Mouse (Mus musculus) B cell, adult 62 days (primary cell): ENCODE results near the gene Tbc1d20. TPM values are rescaled to one million over a fixed set of nuclear protein-coding genes. Genes with fewer than 3 reads are reported as not detected.

Experiments used
- total RNA-seq: library from RNA; stranded (reverse); gene quantifications from 4 replicates; pipeline ENCODE4 v1.2.4, GENCODE M21; 2023

Gene Tbc1d20
- 82.8 to 88.8 TPM (median 85.8 TPM) in 4 replicates for total RNA-seq

DNA sequence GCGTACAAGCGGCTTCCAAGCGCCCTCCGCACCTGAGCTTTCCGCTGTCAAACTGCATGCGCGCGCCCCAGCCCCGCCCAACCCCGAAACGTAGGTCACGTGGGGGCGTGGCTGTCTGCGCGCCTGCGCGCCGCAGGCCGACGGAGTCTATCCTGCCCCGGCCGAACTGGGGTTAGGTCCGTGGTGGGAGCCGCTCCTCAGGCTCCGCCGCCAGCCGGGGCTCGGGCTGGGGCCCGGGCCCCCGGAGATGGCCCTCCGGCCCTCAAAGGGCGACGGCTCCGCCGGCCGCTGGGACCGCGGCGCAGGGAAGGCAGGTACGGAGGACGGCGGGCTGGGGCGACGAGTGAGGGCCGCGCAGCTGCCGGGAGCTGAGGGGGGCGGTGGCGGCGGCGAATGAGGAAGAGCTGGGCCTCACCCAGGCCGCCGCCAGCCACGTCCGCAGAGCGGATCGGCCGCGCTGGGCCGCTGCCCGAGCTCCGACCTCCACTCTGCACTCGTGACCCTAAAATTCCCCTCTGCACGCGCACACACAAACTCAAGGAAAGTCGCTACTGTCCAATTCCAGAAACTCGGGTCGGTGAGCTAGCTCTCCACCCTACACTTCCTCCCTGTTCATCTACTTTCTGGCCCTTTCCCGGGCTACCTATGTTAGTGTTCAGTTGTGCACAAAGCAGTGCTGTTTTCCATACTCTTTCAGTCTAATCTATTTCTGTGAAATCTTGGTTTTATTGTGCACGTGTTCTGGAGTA lies at the start of gene Tbc1d20:
Tbc1d20 (plus strand) TSS at position 102 of the 749 bp plus-strand sequence.

GRCm38 (mm10) chr2:152332101-152332825 lies 38.6 kb downstream of the Tbc1d20 start, which contains the start of gene Rbck1:
Gene Rbck1 (minus strand): TSS chr2:152332653.

DNA sequence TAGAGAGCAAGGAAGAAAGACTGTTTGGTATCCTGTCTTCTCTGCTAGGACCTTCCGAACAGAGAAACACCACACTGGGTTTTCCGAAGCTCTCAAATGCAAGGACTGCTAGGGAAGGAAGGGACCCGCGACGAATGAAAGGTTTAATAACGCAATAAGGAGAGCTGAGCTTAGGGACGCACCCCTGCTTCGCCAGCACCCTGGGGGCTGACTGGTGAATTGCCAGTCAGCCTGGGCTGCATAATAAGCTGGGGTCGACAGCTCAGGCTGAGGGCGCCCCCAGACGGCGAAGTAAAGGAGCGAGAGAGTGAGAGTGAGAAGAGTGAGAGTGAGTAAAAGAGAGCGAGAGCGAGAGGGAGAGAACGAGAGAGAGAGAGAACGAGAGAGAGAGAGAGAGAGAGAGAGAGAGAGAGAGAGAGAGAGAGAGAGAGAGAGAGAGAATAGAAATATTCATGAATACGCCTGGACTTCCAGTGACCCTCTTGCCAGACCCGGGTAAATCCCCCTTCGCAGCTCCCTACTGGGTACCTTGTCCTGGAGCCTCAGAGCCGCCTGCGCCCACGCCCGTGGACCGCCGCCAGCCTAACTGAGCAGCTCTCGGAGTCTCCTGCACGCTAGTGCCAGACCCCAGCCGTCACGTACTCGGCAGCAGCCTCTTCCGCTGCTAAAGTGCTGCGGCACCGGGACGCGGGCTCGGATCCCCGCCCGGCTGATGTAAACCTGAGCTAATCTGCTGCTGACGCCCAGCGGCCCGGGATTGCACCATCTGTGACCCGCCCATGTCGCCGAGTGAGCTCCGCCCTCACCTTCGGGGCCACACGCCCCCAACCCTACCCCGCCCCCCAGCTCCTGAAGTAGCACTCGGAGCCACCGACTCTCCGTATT lies 49.9 kb downstream of the Tbc1d20 start, which contains the start of gene Trib3:
Trib3 (minus strand) TSS at position 704 of the 885 bp plus-strand sequence.

Other genes starting within 250 kb of the Tbc1d20 start
- not detected in 4 replicates for gene Scrt2, start 212.3 kb upstream of the Tbc1d20 start, total RNA-seq
- 0.25 TPM in 1 of 4 replicates, not detected in the others for gene Srxn1, start 188.3 kb upstream of the Tbc1d20 start, total RNA-seq
- not detected in 4 replicates for gene Tcf15, start 150.3 kb upstream of the Tbc1d20 start, total RNA-seq
- gene Csnk2a1, start 67.0 kb upstream of the Tbc1d20 start, total RNA-seq: 112 to 120 TPM (median 119 TPM) in 4 replicates
- gene Rbck1, start 38.8 kb downstream of the Tbc1d20 start, total RNA-seq: 177 to 215 TPM (median 195 TPM) in 4 replicates
- 2.8 to 7.2 TPM (median 4.1 TPM) in 4 replicates for gene Trib3, start 50.2 kb downstream of the Tbc1d20 start, total RNA-seq
- gene Nrsn2, start 82.8 kb downstream of the Tbc1d20 start, total RNA-seq: not detected in 4 replicates
- 1.8 to 3.3 TPM (median 2.6 TPM) in 4 replicates for gene Sox12, start 104.2 kb downstream of the Tbc1d20 start, total RNA-seq
- 2.9 to 3.5 TPM (median 3.2 TPM) in 4 replicates for gene Zcchc3, start 121.2 kb downstream of the Tbc1d20 start, total RNA-seq
- 0.53 to 1.5 TPM in 2 of 4 replicates, not detected in the others for gene 6820408C15Rik, start 121.8 kb downstream of the Tbc1d20 start, total RNA-seq
- gene Defb23, start 170.8 kb downstream of the Tbc1d20 start, total RNA-seq: not detected in 4 replicates
- gene Defb20, start 183.2 kb downstream of the Tbc1d20 start, total RNA-seq: not detected in 4 replicates
- not detected in 4 replicates for gene Defb22, start 196.3 kb downstream of the Tbc1d20 start, total RNA-seq
- gene Defb26, start 217.9 kb downstream of the Tbc1d20 start, total RNA-seq: not detected in 4 replicates
- not detected in 4 replicates for gene Defb28, start 224.4 kb downstream of the Tbc1d20 start, total RNA-seq
- not detected in 4 replicates for gene Defb29, start 246.3 kb downstream of the Tbc1d20 start, total RNA-seq